Mouse (Mus musculus) limb, embryonic 11.5 days (tissue): ENCODE data around the gene 1700001P01Rik. TPM values are rescaled to one million over a fixed set of nuclear protein-coding genes. Genes with fewer than 3 reads are reported as not detected.
A peak's percentile ranks its signal among the peaks of the same experiment; 100 is the strongest.

Experiments used
- ATAC-seq: fragments of 200-750 bp; cut with Nextera tagmentation; 2 replicates; pipeline ENCODE4 v1.8.0; 2017; ENCODE audit warnings: low read depth; ENCODE audit not compliant: insufficient number of reproducible peaks, low FRiP score, low TSS enrichment
- DNase-seq: peaks from one replicate; pipeline ENCODE4 v3.0.0-alpha.2; 2015; ENCODE audit warnings: low spot score
- H3K27ac ChIP-seq: fragments of 300-500 bp; sonication (generic); replicated peaks from 2 replicates; pipeline ENCODE4 v1.5.1; 2014; ENCODE audit warnings: low read depth, mild to moderate bottlenecking, low read length
- H3K27me3 ChIP-seq: fragments of 300-500 bp; sonication (generic); 2 replicates; pipeline ENCODE4 v1.6.1; 2014; ENCODE audit warnings: mild to moderate bottlenecking, low read length, mixed read lengths; ENCODE audit not compliant: control insufficient read depth, insufficient read depth
- H3K36me3 ChIP-seq: fragments of 300-500 bp; sonication (generic); 2 replicates; pipeline ENCODE4 v1.6.1; 2014; ENCODE audit warnings: mild to moderate bottlenecking, low read length, moderate library complexity, mixed read lengths; ENCODE audit not compliant: control insufficient read depth, insufficient read depth
- H3K4me1 ChIP-seq: fragments of 300-500 bp; sonication (generic); 2 replicates; pipeline ENCODE4 v1.6.1; 2014; ENCODE audit warnings: low read length, mixed read lengths; ENCODE audit not compliant: control insufficient read depth, insufficient read depth
- H3K4me2 ChIP-seq: fragments of 300-500 bp; sonication (generic); 2 replicates; pipeline ENCODE4 v1.6.1; 2014; ENCODE audit warnings: low read depth, mild to moderate bottlenecking, moderate library complexity; ENCODE audit not compliant: severe bottlenecking
- H3K4me3 ChIP-seq: fragments of 300-500 bp; sonication (generic); 2 replicates; pipeline ENCODE4 v1.5.1; 2014; ENCODE audit warnings: low read depth, low read length
- H3K9ac ChIP-seq: fragments of 300-500 bp; sonication (generic); 2 replicates; pipeline ENCODE4 v1.6.1; 2014; ENCODE audit warnings: mild to moderate bottlenecking, low read length
- H3K9me3 ChIP-seq: fragments of 300-500 bp; sonication (generic); 2 replicates; pipeline ENCODE4 v1.6.1; 2016; ENCODE audit warnings: low read length; ENCODE audit not compliant: control insufficient read depth
- WGBS: fragments of 180-500 bp; shearing (Covaris S2); extraction: QIAGEN DNeasy Blood & Tissue Kit; methylation state at CpG from one replicate; pipeline ENCODE4 v1.1.7; 2014; 5-methylcytosine and 5-hydroxymethylcytosine counted together
- polyA plus RNA-seq: library from polyadenylated mRNA; unstranded; fragments of >200 nt; fragmentation: Nextera tagmentation; extraction: Ambion mirVana; gene quantifications from 2 replicates; pipeline ENCODE4 v1.2.1, GENCODE M21; 2014

The 1700001P01Rik gene
- polyA plus RNA-seq, 1 experiment from 2014 or later: not detected

DNA sequence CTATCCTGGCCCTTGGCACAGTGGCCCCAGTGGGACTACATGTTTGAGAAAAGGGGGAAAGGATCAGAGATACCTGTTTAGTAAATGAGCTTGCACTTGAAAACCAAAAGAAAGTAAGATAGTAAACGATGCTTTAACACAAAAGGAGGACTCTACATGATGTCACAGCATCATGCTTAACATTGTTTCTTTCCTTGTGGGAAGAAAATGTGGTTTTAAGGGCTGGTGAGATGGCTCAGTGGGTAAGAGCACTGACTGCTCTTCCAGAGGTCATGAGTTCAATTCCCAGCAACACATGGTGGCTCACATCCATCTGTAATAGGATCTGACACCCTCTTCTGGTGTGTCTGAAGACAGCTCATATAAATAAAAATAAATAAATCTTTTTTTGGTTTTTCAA is 17.6 kb downstream of the 1700001P01Rik start:
- DNase-seq (no peak), ATAC-seq (no peak)
- Histone ChIP-seq H3K9me3 (no peaks in the 10 kb centered on the region), H3K4me2 (no peak overlapping the region), H3K27me3 (no peaks in the 10 kb centered on the region), H3K36me3 (peaks cover 18% of the 10 kb centered on the region), H3K4me1 (no peaks in the 10 kb centered on the region), H3K9ac (no peak overlapping the region), H3K27ac (no peak overlapping the region), H3K4me3 (no peak overlapping the region)
- WGBS: 87% methylated on average over 1 of the region's 1 CpGs

GRCm38 (mm10) chr11:97753277-97753676 is 22.4 kb downstream of the 1700001P01Rik start:
- Histone ChIP-seq H3K36me3 (peaks cover 33% of the 10 kb centered on the region), H3K4me3 (no peak overlapping the region), H3K27ac (no peak overlapping the region), H3K9me3 (no peaks in the 10 kb centered on the region), H3K9ac (no peak overlapping the region), H3K4me1 (no peaks in the 10 kb centered on the region), H3K4me2 (no peak overlapping the region), H3K27me3 (no peaks in the 10 kb centered on the region)
- DNase-seq: no peak
- ATAC-seq: no peak
- 92% methylated on average over 8 of the region's 8 CpGs for WGBS

- Histone ChIP-seq H3K4me3 (no peak overlapping the region), H3K9ac (no peak overlapping the region), H3K9me3 (no peaks in the 10 kb centered on the region), H3K4me1 (peaks cover 4% of the 10 kb centered on the region), H3K4me2 (no peak overlapping the region), H3K27me3 (no peaks in the 10 kb centered on the region), H3K27ac (no peak overlapping the region), H3K36me3 (peaks cover 30% of the 10 kb centered on the region)
- ATAC-seq (no peak), DNase-seq (no peak)
- WGBS: 89% methylated on average over 5 of the region's 5 CpGs
Measured at GRCm38 (mm10) chr11:97748496-97748895, 27.2 kb downstream of the 1700001P01Rik start.

- peaks cover 27% of the 10 kb centered on the region for H3K36me3 ChIP-seq
- H3K4me1 ChIP-seq: peaks cover 7% of the 10 kb centered on the region
- H3K27me3 ChIP-seq: no peaks in the 10 kb centered on the region
- ATAC-seq: no peak
- H3K27ac ChIP-seq: no peak overlapping the region
- H3K9ac ChIP-seq: no peak overlapping the region
- no peaks in the 10 kb centered on the region for H3K9me3 ChIP-seq
- H3K4me2 ChIP-seq: no peak overlapping the region
- DNase-seq: no peak
- 94% methylated on average over 8 of the region's 8 CpGs for WGBS
- no peak overlapping the region for H3K4me3 ChIP-seq
Measured at GRCm38 (mm10) chr11:97747773-97748172, 27.9 kb downstream of the 1700001P01Rik start.

- DNase-seq (no peak), ATAC-seq (0 out of 2 replicates have a peak, but pooled peaks have one; percentile 13)
- 13% methylated on average over 13 of the region's 13 CpGs for WGBS
- Histone ChIP-seq H3K9me3 (no peaks in the 10 kb centered on the region), H3K27me3 (no peaks in the 10 kb centered on the region), H3K36me3 (peaks cover 7% of the 10 kb centered on the region), H3K4me2 (peak overlapping the region; percentile 2; the same call in 1 of the 2 replicates), H3K9ac (no peak overlapping the region), H3K27ac (no peak overlapping the region), H3K4me1 (peaks cover 7% of the 10 kb centered on the region), H3K4me3 (peak overlapping the region; percentile 91; the same call in 1 of the 2 replicates)
Measured at GRCm38 (mm10) chr11:97745331-97745721, 30.4 kb downstream of the 1700001P01Rik start.

DNA sequence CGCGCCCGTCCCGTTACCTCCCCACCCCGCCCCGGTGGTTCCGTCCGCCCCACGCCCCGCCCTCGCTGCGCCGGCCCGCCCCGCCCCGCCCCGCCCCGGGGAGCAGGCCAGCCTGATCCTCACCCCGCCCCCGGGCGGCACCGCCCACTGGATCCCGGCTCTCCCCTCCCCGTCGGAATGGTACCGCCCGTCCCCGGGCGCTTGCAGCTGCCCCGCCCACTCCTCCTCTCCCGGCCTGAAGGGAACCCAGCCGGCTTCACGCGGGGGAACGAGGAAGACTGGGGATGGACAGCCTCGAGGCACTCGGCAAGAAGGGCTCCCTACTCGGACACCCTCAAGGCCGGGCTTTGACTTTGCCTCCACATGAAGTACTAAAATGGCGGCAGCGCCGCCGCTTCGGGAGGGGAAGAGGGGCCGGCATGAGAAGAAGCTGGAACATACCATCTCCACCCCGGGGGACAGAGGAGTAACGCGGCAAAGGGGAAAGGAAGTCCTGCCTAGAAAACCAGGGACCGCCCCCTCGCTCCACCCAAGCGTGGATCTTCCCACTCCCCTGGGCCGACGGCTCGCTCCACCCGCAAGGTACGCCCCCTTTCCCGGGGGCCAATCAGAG is 30.9 kb downstream of the 1700001P01Rik start:
- Histone ChIP-seq H3K27ac (peak overlapping the region; percentile 49), H3K4me3 (peak overlapping the region; percentile 91), H3K9me3 (no peaks in the 10 kb centered on the region), H3K27me3 (no peaks in the 10 kb centered on the region), H3K36me3 (peaks cover 7% of the 10 kb centered on the region), H3K4me1 (peaks cover 7% of the 10 kb centered on the region), H3K9ac (peak overlapping the region; percentile 74), H3K4me2 (peak overlapping the region; percentile 86; the same call in 1 of the 2 replicates)
- under 1% methylated on average over 41 of the region's 57 CpGs for WGBS
- ATAC-seq: peak; percentile 93
- DNase-seq: peak; percentile 99

DNA sequence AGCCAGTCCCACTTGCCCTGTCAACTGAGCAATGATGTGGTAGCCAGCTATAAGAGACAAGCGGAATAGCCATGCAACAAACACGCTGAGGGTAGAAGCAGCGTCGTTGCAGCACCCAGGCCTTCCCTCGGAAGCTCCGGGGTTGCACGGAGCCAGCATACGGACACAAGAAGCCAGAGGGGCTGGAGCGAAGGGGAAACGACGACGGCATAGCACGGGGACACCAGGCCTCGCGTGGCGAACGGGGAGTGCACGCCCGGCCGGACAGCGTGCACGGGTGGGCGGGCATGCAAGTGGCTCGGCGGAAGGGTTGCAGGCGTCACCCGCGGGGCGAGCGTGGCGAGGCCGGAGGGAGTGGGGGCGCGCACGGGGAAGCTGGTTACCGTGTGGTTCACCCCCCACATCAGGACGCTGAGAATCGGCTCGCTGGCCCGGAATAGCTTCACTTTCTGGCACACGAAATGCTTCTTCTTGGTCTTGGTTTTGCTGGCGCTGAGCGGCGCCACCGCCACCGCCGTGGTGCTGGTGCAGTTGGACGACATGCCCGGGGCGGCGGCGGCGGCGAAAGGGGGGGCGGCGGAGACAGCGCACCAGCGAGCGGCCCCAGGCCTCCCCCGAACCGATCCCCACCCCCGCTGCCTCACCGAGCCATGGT is 31.5 kb downstream of the 1700001P01Rik start, which contains the start of gene Pip4k2b:
Pip4k2b (minus strand) TSS at position 642 of the 655 bp plus-strand sequence.
- Histone ChIP-seq H3K4me2 (peak within 1 kb of the TSS; percentile 86), H3K4me3 (peak within 1 kb of the TSS; percentile 91), H3K9me3 (no peaks in the 10 kb centered on the region), H3K27ac (peak within 1 kb of the TSS; percentile 49), H3K36me3 (peaks cover 7% of the 10 kb centered on the region), H3K4me1 (peaks cover 7% of the 10 kb centered on the region), H3K27me3 (no peaks in the 10 kb centered on the region), H3K9ac (peak within 1 kb of the TSS; percentile 85)
- under 1% methylated on average over 57 of the region's 63 CpGs for WGBS
- ATAC-seq (peak; percentile 41; the same call in 1 of the 2 replicates), DNase-seq (no peak)

DNA sequence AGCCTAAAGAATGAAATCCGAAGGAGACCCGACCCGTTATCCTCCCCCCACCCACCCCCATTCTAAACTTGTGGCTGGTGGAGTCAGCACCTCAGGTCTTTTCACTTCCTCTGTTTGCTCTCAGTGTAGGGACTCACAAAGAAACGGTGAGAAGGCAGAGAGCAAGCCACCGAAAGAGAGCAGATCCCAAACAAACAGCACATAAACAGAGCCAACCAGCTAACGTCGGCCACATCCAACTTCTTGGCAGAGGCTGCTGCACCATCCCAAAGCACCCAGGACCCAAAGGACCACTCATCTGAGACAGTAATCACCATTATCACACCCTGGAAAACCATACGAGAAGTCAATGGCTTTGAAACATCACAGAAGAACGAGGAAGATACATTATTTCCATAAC is 32.3 kb downstream of the 1700001P01Rik start:
- Histone ChIP-seq H3K9ac (peak overlapping the region; percentile 85), H3K27me3 (no peaks in the 10 kb centered on the region), H3K4me3 (peak overlapping the region; percentile 91), H3K4me1 (peaks cover 7% of the 10 kb centered on the region), H3K9me3 (no peaks in the 10 kb centered on the region), H3K36me3 (peaks cover 7% of the 10 kb centered on the region), H3K27ac (no peak overlapping the region), H3K4me2 (peak overlapping the region; percentile 86)
- WGBS: 52% methylated on average over 9 of the region's 9 CpGs
- ATAC-seq (no peak), DNase-seq (no peak)
